Mouse (Mus musculus): ENCODE results near the gene Lmntd1.

DNA sequence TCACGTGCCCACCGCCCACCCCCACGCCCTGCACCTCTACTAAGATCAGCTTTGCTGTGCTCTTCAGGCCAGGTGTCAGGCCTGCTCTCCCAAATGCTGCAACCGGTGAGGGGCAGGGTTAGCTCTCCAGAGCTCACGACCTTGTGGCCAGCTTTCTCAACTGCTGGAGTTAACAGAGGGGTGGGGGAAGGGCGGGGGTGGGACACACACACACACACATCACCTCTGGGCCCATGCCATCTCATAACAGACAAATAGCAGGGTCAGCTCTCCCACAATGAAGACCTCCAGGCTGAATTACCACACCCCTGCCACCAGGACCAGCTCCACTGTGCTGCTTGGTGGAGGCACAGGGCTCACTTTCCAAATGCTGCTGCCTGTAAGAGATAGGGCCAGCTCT lies 266.5 kb downstream of the Lmntd1 start:
- no peak for TF ChIP-seq CTCF (conservative IDR thresholded peaks at IDR 0.05 in 1 of 2, IDR thresholded peaks at IDR 0.05 in 1 of 2; ENCODE audit: low read depth in 2 of 2, low read length in 2 of 2)
- TF ChIP-seq GABPA (IDR thresholded peaks at IDR 0.05; ENCODE audit: insufficient replicate concordance, low read depth, low read length), result no peak
- TF ChIP-seq POLR2A (IDR thresholded peaks at IDR 0.05; ENCODE audit: low read depth, low read length), result no peak
- no peak for TF ChIP-seq E2F4 (IDR thresholded peaks at IDR 0.05; ENCODE audit: insufficient replicate concordance, low read depth, low read length)
- no peak for TF ChIP-seq HCFC1 (IDR thresholded peaks at IDR 0.05; ENCODE audit: low read depth, low read length)
- no peak for TF ChIP-seq CHD1 (IDR thresholded peaks at IDR 0.05; ENCODE audit: low read depth, low read length)
- TF ChIP-seq ZMIZ1 (IDR thresholded peaks at IDR 0.05; ENCODE audit: low read depth, low read length), result no peak
- no peak for TF ChIP-seq ZNF384 (IDR thresholded peaks at IDR 0.05; ENCODE audit: low read depth, low read length)
- no peak for TF ChIP-seq MAFK (IDR thresholded peaks at IDR 0.05; ENCODE audit: insufficient replicate concordance, low read length)
- no peak for TF ChIP-seq JUND (conservative IDR thresholded peaks at IDR 0.05; ENCODE audit: low read depth, low read length)

Measured in CH12.LX (cell line).